Mouse (Mus musculus) heart, postnatal 0 days (tissue): ENCODE measurements around the gene Rap2b.
A peak's percentile ranks its signal among the peaks of the same experiment; 100 is the strongest.

Source experiments
- CTCF ChIP-seq: IDR thresholded peaks from 2 replicates; pipeline ENCODE4 v1.5.1; 2016; ENCODE audit warnings: antibody characterized with exemption, control low read depth, low read depth
- EP300 ChIP-seq: IDR thresholded peaks from 2 replicates; pipeline ENCODE4 v1.6.1; 2016; ENCODE audit warnings: antibody characterized with exemption, low read depth

DNA sequence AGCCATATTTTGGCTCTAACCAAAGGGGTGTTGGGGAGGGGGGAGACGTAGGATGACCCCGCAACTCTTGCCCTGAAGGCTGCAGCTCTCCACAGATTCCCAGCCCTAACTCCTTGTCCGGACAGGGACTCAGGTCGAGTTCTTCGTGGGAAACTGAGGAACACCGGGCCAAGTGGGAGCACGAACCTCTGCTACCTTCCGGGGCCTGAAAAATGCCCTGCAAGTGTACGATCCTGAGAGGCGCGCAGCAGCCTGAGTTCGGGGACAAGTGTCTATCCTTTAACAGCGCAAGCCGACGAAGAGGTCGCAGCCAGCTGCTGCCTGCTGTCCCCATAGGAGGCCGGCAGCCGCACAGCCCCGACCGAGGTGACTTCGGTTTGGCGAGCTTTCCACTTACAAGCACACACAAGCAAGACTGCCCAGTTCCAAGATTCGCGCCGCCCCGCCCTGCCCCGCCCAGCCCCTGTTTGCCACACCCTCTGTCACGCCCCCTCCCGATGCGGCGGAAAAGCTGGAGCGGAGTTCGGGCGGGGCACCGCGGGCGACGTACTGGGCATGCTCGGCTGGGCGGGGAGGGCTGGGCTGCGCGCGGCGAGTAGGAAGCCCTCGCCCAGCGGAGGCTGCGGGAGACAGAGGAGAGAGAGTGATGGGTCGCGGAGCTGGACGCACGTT, 2.7 kb downstream of the Rap2b start:
- peak; percentile 20 for TF ChIP-seq CTCF
- TF ChIP-seq EP300 = no peak
